Mouse (Mus musculus) embryonic facial prominence, embryonic 11.5 days (tissue): Measurements from ENCODE around the gene Olfr694. TPM values are rescaled to one million over a fixed set of nuclear protein-coding genes. Genes with fewer than 3 reads are reported as not detected.

Experiments
- ATAC-seq: fragments of 200-750 bp; cut with Nextera tagmentation; replicated peaks from 2 replicates; pipeline ENCODE4 v1.8.0; 2017; ENCODE audit warnings: low read depth; ENCODE audit not compliant: insufficient number of reproducible peaks, low FRiP score, low TSS enrichment
- DNase-seq: peaks from one replicate; pipeline ENCODE4 v3.0.0-alpha.2; 2015; ENCODE audit warnings: low spot score
- H3K27ac ChIP-seq: fragments of 300-500 bp; sonication (generic); replicated peaks from 2 replicates; pipeline ENCODE4 v1.5.1; 2014; ENCODE audit warnings: mild to moderate bottlenecking, low read depth, low read length, control low read depth
- H3K27me3 ChIP-seq: fragments of 300-500 bp; sonication (generic); 2 replicates; pipeline ENCODE4 v1.6.1; 2014; ENCODE audit warnings: mild to moderate bottlenecking, low read length, moderate library complexity, mixed read lengths; ENCODE audit not compliant: control insufficient read depth, insufficient read depth
- H3K36me3 ChIP-seq: fragments of 300-500 bp; sonication (generic); replicated peaks from 2 replicates; pipeline ENCODE4 v1.6.1; 2014; ENCODE audit warnings: low read depth, mild to moderate bottlenecking, low read length, moderate library complexity, mixed read lengths; ENCODE audit not compliant: control insufficient read depth, insufficient read depth
- H3K4me1 ChIP-seq: fragments of 300-500 bp; sonication (generic); 2 replicates; pipeline ENCODE4 v1.6.1; 2014; ENCODE audit warnings: low read length, mixed read lengths; ENCODE audit not compliant: control insufficient read depth, insufficient read depth
- H3K4me2 ChIP-seq: fragments of 300-500 bp; sonication (generic); 2 replicates; pipeline ENCODE4 v1.6.1; 2014; ENCODE audit warnings: low read depth, mild to moderate bottlenecking, control low read depth, low read length, moderate library complexity
- H3K4me3 ChIP-seq: fragments of 300-500 bp; sonication (generic); 2 replicates; pipeline ENCODE4 v1.5.1; 2014; ENCODE audit warnings: low read depth, low read length, control low read depth
- H3K9ac ChIP-seq: fragments of 300-500 bp; sonication (generic); replicated peaks from 2 replicates; pipeline ENCODE4 v1.6.1; 2014; ENCODE audit warnings: mild to moderate bottlenecking, control low read depth, low read length
- H3K9me3 ChIP-seq: fragments of 300-500 bp; sonication (generic); replicated peaks from 2 replicates; pipeline ENCODE4 v1.6.1; 2016; ENCODE audit warnings: mild to moderate bottlenecking, low read length, inconsistent platforms, mixed read lengths; ENCODE audit not compliant: control insufficient read depth
- WGBS: fragments of 180-500 bp; shearing (Covaris S2); extraction: QIAGEN DNeasy Blood & Tissue Kit; methylation state at CpG from one replicate; pipeline ENCODE4 v1.1.7; 2014; 5-methylcytosine and 5-hydroxymethylcytosine counted together
- polyA plus RNA-seq: library from polyadenylated mRNA; unstranded; fragments of >200 nt; fragmentation: Nextera tagmentation; extraction: Ambion mirVana; gene quantifications from 2 replicates; pipeline ENCODE4 v1.2.1, GENCODE M21; 2014

Gene Olfr694
- polyA plus RNA-seq, 1 experiment from 2014 or later = not detected

DNA sequence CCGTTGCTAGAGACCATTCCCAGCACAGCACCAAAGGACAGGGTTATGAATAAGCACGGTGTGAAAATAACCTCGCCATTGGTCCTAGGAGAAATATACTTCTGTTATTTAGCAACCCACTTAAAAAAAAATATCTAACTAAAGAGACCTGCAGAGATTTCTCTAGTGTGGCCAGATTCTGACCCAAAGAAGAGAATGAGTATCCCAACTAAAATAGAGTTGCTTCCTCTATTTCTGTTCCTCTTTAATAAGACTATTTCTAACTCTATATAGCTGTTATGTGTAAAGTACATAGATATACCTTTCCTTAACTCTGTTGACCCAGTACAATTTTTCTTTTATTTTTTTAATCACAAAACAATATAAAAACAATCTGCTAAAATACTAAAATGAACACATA, 1.4 kb upstream of the Olfr694 start:
- no peak for DNase-seq
- WGBS = 84% methylated on average over 3 of the region's 3 CpGs
- no peaks in the 10 kb centered on the region for H3K36me3 ChIP-seq
- H3K4me3 ChIP-seq = no peak overlapping the region
- no peaks in the 10 kb centered on the region for H3K9me3 ChIP-seq
- H3K27me3 ChIP-seq = no peaks in the 10 kb centered on the region
- H3K27ac ChIP-seq = no peak overlapping the region
- no peaks in the 10 kb centered on the region for H3K4me1 ChIP-seq
- no peak for ATAC-seq
- H3K9ac ChIP-seq = no peak overlapping the region
- no peak overlapping the region for H3K4me2 ChIP-seq

DNA sequence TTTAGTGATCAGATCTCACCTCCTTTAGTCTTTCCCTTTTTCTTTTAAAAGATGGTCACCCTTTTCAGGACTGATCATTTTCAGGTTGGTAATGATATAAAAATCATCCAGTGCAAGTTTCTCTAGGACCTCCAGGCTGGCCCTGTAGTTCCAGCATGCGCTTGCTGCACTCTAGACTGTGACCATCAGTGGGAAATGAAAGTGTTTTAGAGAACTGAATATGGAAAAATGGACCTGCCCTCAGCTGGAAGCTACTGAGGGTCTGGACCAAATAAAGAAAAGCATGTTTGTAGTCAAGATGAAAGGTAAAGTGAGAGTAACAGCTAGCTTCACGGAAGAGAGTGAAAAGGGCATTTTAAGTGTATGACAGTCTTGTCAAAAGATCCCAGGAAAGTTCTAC, 6.2 kb downstream of the Olfr694 start:
- Histone ChIP-seq H3K4me3 (no peak overlapping the region), H3K4me2 (no peak overlapping the region), H3K27ac (no peak overlapping the region), H3K9me3 (no peaks in the 10 kb centered on the region), H3K4me1 (no peaks in the 10 kb centered on the region), H3K9ac (no peak overlapping the region), H3K27me3 (no peaks in the 10 kb centered on the region), H3K36me3 (no peaks in the 10 kb centered on the region)
- DNase-seq = no peak
- no peak for ATAC-seq
- 89% methylated on average over 2 of the region's 2 CpGs for WGBS

DNA sequence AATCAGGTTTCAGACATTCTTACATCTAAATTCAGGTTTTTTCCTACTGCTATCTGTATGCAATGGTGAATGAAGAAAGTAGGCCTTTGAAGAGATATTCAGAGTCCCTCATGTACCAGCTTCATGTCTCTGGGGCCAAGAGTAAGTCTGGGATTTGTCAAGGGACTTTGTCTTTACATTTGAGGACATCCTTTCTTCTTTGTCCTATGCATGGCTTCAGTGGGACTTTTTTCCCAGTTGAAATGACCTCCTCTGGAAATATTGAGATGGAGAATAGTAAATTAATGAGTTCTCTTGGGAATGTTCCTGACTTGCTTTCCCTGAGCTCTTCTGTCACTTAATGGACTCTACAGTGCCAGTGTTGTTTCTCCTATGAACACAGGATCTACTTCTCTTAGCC, 11.1 kb downstream of the Olfr694 start, which contains the start of gene Olfr693:
Olfr693 (minus strand) TSS at position 101 of the 400 bp plus-strand sequence.
- H3K4me1 ChIP-seq = no peaks in the 10 kb centered on the region
- no peaks in the 10 kb centered on the region for H3K9me3 ChIP-seq
- no peaks in the 10 kb centered on the region for H3K27me3 ChIP-seq
- H3K27ac ChIP-seq = no peak within 1 kb of the TSS
- H3K4me2 ChIP-seq = no peak within 1 kb of the TSS
- ATAC-seq (no peak), DNase-seq (no peak)
- no peaks in the 10 kb centered on the region for H3K36me3 ChIP-seq
- no peak within 1 kb of the TSS for H3K4me3 ChIP-seq
- no peak within 1 kb of the TSS for H3K9ac ChIP-seq

GRCm38 (mm10) chr7:106652344-106652652, 39.3 kb downstream of the Olfr694 start:
- DNase-seq = no peak
- H3K27ac ChIP-seq = no peak overlapping the region
- no peak overlapping the region for H3K4me3 ChIP-seq
- H3K4me2 ChIP-seq = no peak overlapping the region
- no peak for ATAC-seq
- H3K9me3 ChIP-seq = no peaks in the 10 kb centered on the region
- H3K4me1 ChIP-seq = no peaks in the 10 kb centered on the region
- no peaks in the 10 kb centered on the region for H3K36me3 ChIP-seq
- no peak overlapping the region for H3K9ac ChIP-seq
- H3K27me3 ChIP-seq = no peaks in the 10 kb centered on the region

- no peak overlapping the region for H3K4me3 ChIP-seq
- no peaks in the 10 kb centered on the region for H3K9me3 ChIP-seq
- no peak overlapping the region for H3K27ac ChIP-seq
- H3K9ac ChIP-seq = no peak overlapping the region
- H3K27me3 ChIP-seq = no peaks in the 10 kb centered on the region
- DNase-seq = no peak
- ATAC-seq = no peak
- H3K36me3 ChIP-seq = no peaks in the 10 kb centered on the region
- no peak overlapping the region for H3K4me2 ChIP-seq
- no peaks in the 10 kb centered on the region for H3K4me1 ChIP-seq
Measured at GRCm38 (mm10) chr7:106651555-106652343, 39.9 kb downstream of the Olfr694 start.

GRCm38 (mm10) chr7:106649774-106650173, 41.8 kb downstream of the Olfr694 start:
- H3K4me2 ChIP-seq = no peak overlapping the region
- ATAC-seq = no peak
- 72% methylated on average over 1 of the region's 1 CpGs for WGBS

DNA sequence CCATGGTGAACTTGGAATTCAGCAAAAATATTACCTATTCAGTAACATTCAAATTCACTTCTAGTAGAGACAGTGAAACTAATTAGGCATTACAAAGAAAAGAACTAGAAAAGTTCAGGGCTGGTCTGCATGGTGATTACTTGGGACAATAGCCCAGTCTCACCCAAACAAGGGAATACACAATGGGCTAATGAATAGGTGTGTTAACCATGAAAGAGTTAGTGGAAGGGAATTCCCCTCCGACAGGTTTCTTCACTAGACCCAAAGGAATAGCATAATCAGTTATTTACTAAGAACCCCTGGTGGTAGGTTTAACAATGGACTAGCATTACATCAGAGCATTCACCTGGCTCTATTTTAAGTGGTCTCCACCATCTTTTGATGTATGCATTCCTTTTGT, 46.4 kb downstream of the Olfr694 start:
- Histone ChIP-seq H3K36me3 (no peaks in the 10 kb centered on the region), H3K9me3 (no peaks in the 10 kb centered on the region), H3K4me1 (no peaks in the 10 kb centered on the region), H3K4me3 (no peak overlapping the region), H3K4me2 (no peak overlapping the region), H3K27ac (no peak overlapping the region), H3K27me3 (no peaks in the 10 kb centered on the region), H3K9ac (no peak overlapping the region)
- no peak for ATAC-seq
- DNase-seq = no peak
- WGBS = 82% methylated on average over 1 of the region's 1 CpGs

More at GRCm38 (mm10) chr7:106649774-106650173, 41.8 kb downstream of the Olfr694 start:
- Histone ChIP-seq H3K27ac (no peak overlapping the region), H3K4me1 (no peaks in the 10 kb centered on the region), H3K9me3 (no peaks in the 10 kb centered on the region), H3K27me3 (no peaks in the 10 kb centered on the region), H3K36me3 (no peaks in the 10 kb centered on the region), H3K4me3 (no peak overlapping the region), H3K9ac (no peak overlapping the region)
- no peak for DNase-seq

DNA sequence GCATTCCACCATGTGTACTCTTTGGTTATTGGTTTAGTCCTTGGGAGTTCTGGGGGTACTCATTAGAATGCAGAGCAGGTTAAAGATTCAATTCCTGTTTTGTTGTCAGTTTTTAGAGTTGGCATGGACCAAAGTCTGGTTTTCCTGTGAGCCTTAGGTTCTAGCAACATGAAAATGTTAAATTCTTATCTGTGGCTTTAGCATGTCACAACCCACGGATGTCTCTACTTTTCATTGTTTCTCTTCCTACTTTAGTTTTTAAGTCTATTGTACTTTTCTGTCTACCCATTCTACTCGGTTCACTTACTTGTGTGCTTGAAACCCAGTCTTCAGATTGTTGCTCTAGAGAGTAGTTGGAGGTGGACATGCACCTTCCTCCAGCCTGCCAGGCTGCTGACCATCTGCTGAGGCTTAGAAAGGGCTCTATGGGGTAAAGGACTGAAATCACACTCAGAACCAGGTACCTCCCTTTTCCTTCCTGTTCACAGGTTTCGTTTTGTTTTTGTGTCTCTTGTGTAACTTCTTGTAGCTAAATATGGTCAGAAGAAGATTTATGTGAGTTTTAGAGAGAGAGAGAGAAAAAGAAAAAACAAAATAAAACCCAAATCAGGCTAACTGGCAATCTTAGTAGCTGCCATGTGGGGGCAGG, 47.3 kb downstream of the Olfr694 start:
- 80% methylated on average over 3 of the region's 3 CpGs for WGBS
- no peak for ATAC-seq
- Histone ChIP-seq H3K4me3 (no peak overlapping the region), H3K9ac (no peak overlapping the region), H3K9me3 (no peaks in the 10 kb centered on the region), H3K4me2 (no peak overlapping the region), H3K4me1 (no peaks in the 10 kb centered on the region), H3K27ac (no peak overlapping the region), H3K27me3 (no peaks in the 10 kb centered on the region), H3K36me3 (no peaks in the 10 kb centered on the region)
- DNase-seq = no peak
